Mouse (Mus musculus): Measurements from ENCODE around the gene Fam184b.
A peak's percentile ranks its signal among the peaks of the same experiment; 100 is the strongest.
"Not testable (repeated sequence)": the region's sequence is repeated elsewhere in the genome, so short reads cannot be mapped to it uniquely, and the experiment has no call there.

Fam184b gene

GRCm38 (mm10) chr5:45638806-45639714 lies at the start of gene Fam184b:
Fam184b (minus strand) TSS chr5:45639614.
- DNase-seq (ENCODE audit: low spot score), result no peak

DNA sequence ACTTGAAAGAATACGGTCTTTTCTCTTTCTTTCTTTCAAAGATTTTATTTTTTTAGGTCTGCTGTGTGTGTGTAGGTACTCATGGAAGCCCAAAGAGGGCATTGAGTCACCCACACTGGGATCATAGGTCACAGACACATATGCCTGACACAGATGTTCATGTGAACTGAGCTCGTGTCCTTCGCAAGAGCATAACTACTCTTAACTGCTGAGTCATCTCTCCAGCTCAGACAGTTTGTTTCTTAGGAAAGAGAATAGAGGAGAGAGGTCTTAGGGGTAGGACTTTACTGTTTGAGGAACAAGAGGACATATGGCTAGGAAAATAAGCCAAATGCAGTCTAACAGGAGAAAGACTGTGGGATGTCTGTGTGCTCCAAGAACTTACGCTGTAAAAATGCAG lies 49.7 kb upstream of the Fam184b start:
- DNase-seq (ENCODE audit: low spot score), result no peak

DNA sequence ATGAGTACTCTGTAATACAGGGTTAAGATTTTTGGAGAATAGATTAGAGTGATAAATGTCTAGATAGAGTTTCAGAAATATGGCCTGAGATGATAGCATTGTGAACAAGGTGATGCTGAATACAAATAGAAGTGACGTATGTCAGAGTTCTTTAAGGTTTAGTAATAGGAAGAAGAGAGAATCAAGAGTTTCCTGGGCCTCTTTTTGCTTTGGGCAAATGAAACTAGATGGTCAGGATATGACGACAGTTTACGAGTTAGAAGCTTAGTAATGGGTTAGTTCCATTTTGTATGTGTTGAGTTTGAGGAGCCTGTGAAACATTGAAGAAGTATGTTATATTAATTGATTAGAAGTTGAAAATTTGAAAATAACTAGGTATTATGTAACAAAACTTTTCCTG lies 46.8 kb upstream of the Fam184b start:
- DNase-seq (ENCODE audit: low spot score), result no peak

DNA sequence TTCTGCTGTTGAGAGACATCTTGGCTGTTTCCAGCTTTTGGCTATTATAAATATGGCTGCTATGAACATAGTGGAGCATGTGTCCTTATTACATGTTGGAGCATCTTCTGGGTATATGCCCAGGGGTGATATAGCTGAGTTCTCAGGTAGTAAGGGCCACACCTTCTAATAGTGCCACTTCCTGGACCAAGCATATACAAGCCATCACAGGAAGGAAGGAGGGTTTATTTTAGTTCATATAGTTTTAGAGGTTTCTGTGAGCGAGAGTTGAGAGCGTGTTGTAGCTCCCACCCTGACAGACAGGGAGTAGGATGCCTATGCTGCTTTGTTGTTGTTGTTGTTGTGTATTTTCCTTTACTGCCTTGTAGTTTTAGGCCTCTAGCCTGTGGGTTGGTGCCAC lies 45.8 kb upstream of the Fam184b start:
- no peak for DNase-seq (ENCODE audit: low spot score)

DNA sequence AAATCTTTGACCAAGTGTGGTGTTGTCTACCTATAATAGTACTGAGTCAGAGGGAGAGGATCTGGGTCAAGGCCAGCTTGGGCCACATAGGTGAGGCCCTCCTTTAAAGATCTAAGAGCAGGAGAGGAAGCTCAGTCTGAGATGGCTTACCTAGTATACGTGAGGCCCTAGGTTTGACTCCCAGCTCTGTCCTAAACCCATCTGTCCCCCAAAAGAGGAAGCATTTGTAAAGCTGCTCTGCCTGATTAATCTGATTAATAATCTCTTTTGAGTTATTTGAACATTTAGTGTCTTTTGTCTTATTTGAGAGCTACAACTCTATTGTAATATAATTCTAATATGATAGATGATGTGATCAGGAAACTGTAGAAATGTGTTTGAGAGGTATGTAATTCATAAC lies 44.0 kb upstream of the Fam184b start:
- no peak for DNase-seq (ENCODE audit: low spot score)

DNA sequence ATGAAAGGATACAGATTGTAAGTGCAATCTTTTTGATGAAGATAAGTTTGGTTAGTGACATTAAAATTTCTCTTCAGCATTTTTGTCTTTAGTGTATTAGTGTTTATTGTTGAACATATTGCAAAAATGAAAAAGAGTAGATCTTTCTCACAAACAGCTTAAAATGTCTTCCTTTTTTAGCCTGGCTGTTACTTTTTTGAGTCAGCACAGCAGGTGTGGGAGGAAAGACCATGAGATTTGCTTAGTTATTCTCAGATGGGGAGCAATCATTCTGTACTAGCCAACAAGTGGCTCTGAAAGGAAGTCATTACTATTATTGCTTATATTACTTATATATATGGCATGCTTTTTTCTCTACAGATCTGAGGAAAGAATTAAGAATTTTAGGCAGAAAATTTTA lies 40.5 kb upstream of the Fam184b start:
- no peak for DNase-seq (ENCODE audit: low spot score)

DNA sequence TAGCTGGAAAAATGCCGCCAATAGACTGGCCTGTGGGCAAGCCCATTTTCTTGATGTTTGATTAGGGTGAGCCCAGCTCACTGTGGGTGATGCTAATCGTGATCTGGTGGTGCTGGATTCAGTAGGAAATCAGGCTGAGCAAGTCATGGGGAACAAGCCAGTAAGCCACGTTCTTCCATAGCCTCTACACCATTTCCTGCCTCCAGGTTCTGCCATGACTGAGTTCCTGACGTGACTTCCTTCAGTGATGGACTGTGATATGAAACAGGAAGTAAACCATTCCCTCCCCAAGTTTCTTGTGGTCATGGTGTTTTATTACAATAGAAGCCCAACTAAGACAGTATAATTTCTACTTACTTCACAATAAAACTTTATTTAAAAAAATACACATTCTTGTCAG lies 38.2 kb upstream of the Fam184b start:
- DNase-seq (ENCODE audit: low spot score), result no peak

- no peak for DNase-seq (ENCODE audit: low spot score)
These were observed 35.6 kb upstream of the Fam184b start for GRCm38 (mm10) chr5:45675032-45675431.

GRCm38 (mm10) chr5:45670894-45671494 lies 31.6 kb upstream of the Fam184b start:
- DNase-seq (ENCODE audit: low spot score), result no peak

GRCm38 (mm10) chr5:45670280-45670670 lies 30.9 kb upstream of the Fam184b start:
- DNase-seq (ENCODE audit: low spot score), result no peak

DNA sequence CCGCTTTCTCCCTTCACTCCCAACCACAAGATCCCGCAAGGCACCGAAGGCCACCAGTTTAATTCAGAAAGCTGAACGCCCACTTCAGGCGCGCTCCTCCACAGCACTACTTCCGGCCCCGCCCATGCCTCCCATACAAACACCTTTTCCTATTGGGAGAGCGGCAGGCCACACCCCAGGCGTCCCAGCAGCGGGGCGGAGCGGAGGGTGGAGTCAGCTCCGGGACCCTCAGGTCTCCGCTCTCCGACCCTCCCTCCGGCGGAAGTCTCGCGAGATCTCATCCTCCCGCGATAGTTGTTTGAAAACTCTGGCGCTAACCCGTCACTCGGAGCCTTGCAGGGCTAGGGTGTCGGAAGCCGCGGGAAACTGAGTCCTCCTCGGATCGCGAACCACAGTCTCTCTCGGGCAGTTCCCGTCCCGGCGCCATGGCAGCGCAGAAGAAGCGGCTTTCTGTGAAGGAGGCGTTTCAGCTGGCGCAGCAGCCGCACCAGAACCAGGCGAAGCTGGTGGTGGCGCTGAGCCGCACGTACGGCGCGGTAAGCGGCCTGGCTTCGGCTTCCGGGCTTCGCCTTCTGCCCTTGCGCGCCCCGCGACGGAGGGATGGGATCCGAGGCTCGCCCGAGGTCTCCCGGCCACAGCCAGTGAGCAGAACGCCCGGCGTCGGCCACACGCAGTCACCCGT lies 30.3 kb upstream of the Fam184b start, which contains the start of gene Ncapg:
Ncapg (plus strand) TSS at position 322 of the 682 bp plus-strand sequence.
- peak; percentile 100 for DNase-seq (ENCODE audit: low spot score)

DNA sequence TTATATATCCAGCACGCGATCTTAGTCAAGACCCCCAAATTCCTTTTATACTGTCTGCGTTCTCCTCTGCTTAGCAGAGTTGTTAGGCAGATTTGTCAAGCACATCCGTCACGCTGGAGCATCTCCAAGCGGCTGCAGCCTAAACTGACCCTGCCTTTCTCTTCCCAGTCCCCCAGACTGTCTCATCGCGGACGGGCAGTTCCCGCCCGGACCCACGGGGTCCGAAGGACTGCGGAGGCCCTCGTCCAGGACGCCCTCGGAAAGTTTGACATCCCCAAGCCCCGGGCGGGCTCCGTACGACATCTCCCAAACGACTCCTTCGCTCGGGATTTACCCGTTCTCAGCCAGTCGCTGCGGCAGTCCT lies 29.8 kb upstream of the Fam184b start:
- DNase-seq (ENCODE audit: low spot score), result no peak

DNA sequence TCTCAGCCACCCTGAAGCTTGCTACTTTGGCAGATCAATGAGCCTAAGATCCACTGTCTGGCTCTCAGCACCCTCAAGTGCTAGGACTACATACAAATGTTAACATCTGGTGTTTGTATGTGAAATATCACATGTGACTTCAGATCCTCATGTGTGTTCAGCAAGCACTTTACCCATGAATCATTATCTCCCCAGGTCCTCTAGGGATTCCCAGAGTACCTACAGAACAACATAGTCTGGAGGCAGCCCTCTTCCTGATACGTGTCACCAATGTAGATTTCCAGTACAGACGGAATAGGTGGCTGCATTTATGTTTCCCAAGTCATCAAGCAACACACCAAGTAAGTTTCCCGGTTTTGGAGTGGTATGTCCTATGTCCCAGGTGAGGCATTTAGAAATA lies 29.4 kb upstream of the Fam184b start:
- DNase-seq (ENCODE audit: low spot score), result no peak

DNA sequence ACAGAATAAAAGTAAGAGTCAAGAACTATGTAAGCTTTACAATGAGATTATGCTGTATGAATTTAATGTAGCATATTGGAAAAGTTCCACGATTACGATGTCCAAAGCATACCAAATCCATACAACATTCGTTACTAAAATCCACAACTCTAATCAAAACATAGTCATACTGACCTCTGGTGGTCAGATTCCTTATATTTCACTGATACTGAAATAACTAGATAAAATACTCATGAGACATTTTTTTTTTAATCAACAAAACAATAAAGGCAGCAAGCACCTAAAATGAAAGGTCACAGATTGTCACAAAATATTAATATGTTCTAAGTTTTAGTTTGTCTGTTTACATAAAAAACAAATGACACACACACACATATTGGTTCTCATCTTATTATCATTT lies 28.9 kb upstream of the Fam184b start:
- no peak for DNase-seq (ENCODE audit: low spot score)

DNA sequence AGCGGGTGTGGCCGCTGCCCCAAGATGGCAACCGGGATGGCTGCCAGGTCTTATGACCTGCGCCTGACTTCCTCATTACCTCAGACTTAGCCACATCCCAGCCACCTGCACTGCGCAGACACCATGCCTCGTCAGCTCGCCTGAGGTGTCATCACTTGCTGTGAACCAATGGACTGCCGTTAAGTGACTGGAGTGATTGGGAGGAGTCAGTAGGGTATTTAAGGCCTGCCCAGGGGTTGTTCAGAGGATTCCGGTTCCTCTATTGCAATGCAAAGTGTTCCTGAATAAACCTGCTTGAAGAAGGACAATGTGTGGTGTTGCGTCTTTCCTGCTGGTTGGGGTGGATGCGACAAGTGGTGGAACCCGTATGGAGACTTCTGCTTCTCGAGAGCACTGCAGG lies 19.0 kb upstream of the Fam184b start:
- DNase-seq (ENCODE audit: low spot score), result not testable (repeated sequence)

DNA sequence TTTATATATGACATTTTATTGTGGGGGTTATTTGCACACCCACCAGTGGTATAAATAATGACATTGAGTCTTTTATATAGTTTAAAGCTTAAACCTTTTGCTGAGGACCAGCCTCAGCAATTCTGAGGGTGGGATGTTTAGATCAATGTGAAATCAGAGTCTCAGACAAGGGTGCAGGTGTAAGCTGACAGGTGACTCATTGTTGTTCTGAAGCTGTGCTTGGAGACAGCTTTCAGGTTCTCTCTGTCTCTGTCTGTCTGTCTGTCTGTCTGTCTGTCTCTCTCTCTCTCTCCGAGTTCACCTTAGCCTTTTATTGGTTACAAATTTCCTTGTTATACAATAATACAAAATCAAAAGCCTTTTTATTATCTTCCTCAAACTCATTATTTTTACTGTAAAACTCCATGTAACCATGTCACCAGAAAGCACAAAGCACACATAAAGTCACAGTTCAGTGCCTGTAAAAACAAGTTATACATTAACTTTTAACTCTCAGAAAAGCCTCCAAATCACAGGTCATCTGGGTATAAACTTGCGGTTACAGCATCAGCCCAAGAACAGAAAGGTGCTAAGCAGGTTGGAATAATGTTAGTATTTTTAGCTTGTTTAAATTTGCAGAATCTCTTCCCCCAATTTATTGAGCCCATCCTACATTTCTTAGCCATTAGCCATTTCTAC lies 11.8 kb upstream of the Fam184b start:
- DNase-seq (ENCODE audit: low spot score), result no peak

DNA sequence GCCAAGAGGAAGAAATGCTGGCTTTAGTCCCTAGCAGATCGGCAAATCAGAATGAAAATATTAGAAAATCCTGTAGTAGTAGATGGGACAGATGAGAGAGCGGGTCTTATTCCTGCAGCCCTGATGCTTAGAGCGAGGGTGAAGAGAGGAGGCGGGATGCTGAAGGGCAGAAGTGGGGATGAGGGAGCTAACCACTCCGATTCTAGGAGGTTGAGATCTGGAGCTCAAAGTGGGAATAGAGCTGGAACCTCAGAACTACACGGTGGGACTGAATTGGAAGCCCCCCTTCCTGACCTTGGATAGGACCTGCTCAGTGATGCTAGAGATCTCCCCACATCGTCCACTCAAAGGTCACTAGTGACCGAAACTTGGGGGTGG lies 290 bp upstream of the Fam184b start:
- no peak for DNase-seq (ENCODE audit: low spot score)

DNA sequence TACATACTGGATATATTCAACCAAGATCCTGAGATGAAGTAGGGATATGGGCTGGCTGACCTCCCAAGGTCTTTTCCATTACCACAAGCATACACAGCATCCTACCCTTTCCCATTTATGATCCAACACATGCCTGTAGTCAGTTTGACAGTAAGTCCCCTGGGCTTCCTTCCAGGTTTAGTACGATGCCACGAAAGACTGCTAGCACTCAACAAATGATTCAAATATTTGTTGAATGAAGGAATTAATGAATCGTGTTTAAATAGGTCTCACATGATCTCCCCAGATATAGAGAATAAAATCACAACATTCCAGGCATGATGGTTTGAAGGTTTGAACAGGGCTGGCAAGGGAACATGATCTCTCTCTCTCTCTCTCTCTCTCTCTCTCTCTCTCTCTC lies 1.0 kb downstream of the Fam184b start:
- DNase-seq (ENCODE audit: low spot score), result no peak

- DNase-seq (ENCODE audit: low spot score), result no peak
These were observed 9.9 kb downstream of the Fam184b start for GRCm38 (mm10) chr5:45629470-45629869.

- no peak for DNase-seq (ENCODE audit: low spot score)
These were observed 11.6 kb downstream of the Fam184b start for GRCm38 (mm10) chr5:45627771-45628170.

GRCm38 (mm10) chr5:45621511-45621910 lies 17.9 kb downstream of the Fam184b start:
- DNase-seq (ENCODE audit: low spot score), result no peak

DNA sequence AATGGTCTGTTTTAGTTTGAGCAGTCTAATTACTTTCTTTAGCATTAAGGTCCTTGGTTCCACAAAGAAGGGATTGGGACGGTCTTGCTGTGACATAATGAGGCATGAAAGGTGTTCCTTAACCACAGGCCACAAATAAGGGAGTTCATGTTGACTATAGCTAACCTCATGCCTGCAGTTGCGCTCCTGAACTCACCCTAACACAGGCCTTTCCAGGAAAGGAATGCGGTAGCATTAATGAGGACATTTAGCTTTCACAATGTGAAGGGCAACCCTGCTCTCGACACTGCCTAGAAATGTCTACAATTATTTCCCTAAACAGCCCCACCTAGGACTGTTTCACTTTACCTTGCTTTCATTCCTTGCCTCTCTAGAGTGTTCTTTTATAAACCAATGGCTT lies 40.4 kb downstream of the Fam184b start:
- no peak for DNase-seq (ENCODE audit: low spot score)
